Mouse (Mus musculus): ENCODE results near the gene Tmem120b.

DNA sequence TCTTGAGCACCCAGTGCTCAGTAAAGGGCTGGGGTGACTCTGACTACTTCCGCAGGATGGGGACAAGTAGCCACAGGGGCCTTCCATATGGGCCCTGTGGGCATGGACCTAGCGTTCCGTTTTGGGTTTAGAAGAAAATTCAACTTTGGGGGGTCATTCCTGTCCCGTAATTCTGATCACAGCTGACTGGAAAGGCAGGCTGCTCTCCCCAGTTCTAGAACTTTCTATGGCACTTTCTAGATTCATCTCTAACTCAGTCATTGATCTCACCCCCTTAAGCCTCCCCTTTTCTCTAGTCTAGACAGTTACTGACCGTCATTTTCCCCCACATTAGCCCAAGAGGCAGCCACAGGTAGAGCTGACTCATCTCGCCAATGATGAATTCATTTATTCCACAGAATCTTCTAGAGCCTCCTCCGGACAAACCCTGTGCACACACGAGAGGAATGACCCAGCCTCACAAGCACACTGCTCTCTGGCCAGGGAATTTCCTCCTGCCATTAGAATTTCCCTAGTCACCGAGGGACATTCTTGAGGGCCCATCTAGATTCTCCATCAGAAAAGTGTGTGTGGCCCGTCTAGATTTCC, 61.0 kb downstream of the Tmem120b start:
- no peak for TF ChIP-seq CTCF (IDR thresholded peaks at IDR 0.05; ENCODE audit: borderline replicate concordance, insufficient read depth, low read length)
- TF ChIP-seq POLR2A (IDR thresholded peaks at IDR 0.05; ENCODE audit: low read depth, low read length), result no peak
